Mouse (Mus musculus) spleen, postnatal 14 days (tissue): ENCODE measurements around the gene Pdcd6ip.
"Not testable (repeated sequence)": the region's sequence is repeated elsewhere in the genome, so short reads cannot be mapped to it uniquely, and the experiment has no call there.

Source experiments
- DNase-seq, 2 experiments: peaks; one replicate each; pipeline ENCODE4 v3.0.0; 2021 to 2022; ENCODE audit warnings: low spot score in 2 of 2

Gene Pdcd6ip

GRCm38 (mm10) chr9:113701441-113702160 is 6.5 kb downstream of the Pdcd6ip start:
- no peak for DNase-seq

DNA sequence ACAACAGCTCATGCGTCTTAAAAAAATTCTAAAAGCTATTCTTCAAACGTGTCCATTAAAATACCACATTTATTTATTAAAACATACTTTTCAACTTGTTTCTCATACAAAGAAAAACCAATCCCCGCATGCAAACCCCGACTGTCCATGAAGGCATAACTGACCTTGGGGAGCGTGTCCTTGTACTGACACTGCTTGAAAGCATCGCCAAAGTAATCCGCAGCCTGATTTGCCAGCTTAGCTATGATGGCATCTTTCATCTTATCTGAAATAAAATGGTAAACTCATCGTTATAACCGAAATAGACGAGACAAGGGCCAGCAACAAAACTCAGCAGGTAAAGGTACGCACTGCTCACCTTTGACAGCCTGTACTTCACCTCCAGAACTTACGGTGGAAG is 20.6 kb downstream of the Pdcd6ip start:
- DNase-seq: no peak

DNA sequence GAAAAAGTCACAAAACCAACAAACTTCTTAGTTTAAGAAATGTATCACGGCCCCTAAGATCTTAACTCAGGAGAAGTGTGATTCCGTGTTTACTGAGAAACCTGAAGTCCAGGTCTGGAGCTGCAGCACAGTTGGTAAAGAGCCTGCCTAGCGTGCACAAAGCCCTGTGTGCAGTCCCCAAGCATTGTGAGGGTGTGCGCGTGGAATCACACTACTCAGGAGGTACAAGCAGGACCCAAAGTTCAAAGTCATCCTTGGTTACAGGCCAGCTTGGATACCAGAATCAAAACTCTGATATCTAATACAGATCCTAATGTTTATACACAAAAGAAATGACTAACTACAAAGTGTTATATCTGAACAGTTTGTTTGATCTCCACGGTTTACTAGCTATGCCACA is 34.3 kb downstream of the Pdcd6ip start:
- no peak for DNase-seq

- no peak for DNase-seq
Observed at GRCm38 (mm10) chr9:113672352-113672751, 35.7 kb downstream of the Pdcd6ip start.

- no peak for DNase-seq
Observed at GRCm38 (mm10) chr9:113670857-113671106, 37.3 kb downstream of the Pdcd6ip start.

DNA sequence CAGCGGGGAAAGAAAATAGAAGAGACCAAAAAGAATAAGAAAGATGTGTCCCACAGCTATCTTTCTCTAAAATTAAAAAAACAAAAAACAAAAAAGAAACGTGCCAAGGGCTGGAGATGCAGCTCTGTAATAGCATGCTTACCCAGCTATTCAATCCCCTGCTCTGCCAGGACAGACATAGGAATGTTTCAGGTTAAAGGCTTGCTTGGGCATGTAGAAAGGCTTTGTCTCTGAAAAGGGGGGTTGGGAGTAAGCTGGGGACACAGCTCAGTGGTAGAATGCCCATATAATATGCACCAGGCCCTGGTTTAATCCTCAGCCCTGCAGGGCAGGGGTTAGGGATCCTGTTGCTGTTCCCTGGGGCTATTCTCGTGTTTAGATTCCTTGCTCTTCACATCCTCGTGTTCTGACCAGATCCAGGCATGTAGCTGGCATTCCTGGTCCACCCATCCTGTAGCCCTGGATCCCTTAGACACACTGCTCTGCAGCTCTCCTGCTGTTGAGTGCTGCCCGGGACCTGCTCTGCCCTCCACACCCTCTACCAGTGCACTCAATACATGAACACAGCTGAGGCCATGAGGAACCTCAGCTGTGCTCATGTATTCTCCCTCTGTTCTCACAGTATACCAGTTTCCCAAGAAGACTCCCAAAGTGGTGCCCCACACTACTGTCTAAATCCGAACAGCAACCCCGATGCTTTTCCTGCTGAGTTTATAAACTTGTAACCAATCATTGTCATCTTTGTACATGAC is 37.8 kb downstream of the Pdcd6ip start:
- no peak for DNase-seq

- DNase-seq: no peak
Observed at GRCm38 (mm10) chr9:113663476-113663875, 44.6 kb downstream of the Pdcd6ip start.

DNA sequence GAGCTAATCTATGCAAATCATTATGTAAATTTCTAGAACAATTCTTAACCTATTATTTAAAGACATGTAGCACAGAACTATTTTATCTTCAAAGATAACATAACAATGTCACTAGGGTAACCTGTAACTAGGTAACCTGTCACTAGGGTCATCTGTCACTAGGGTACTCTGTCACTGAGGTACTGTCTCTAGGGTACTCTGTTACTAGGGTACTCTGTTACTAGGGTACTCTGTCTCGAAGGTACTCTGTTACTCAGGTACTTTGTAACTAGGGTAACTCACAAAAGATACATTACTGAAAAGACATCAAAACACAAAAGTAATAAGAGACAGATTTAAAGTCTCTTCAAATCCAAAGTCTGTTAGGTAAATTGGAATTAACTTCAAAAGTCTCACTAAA is 50.2 kb downstream of the Pdcd6ip start:
- no peak for DNase-seq

DNA sequence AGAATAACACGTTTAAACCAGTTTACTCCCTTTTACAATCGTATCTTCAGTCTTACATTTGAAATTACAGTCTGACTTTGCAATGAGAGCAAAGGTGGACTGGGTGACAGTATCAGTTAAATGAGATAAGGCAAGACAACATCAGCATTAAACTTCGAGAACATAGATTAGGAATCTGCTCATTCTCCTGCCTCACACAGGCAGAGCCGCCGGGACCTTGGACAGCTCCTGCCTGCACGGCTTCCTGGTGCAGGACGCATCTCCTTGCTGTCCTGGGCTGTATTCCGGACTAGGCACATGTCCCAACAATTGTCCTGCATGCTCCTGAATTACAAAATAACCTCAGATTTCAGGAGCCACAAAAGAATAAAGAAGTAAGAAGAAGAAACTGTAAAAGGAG is 54.5 kb downstream of the Pdcd6ip start:
- no peak for DNase-seq

DNA sequence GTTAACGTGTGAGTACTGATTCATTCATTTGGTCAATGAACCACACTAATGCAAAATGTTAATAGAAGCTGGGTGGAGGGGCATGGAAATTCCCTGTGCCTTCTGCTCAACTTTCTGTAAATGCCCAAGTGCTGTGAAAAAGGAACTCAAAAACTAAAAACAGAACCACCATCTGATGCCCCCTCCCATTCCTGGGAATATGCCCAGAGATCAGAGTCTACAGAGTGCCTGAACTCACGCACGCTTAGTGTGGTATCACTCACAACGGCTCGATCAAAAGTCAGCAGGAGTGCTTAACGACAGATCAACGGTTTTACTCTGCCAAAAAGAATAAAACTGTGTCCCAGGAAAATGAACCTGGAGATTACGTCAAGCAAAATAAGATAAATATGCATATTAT is 57.3 kb downstream of the Pdcd6ip start:
- no peak for DNase-seq

DNA sequence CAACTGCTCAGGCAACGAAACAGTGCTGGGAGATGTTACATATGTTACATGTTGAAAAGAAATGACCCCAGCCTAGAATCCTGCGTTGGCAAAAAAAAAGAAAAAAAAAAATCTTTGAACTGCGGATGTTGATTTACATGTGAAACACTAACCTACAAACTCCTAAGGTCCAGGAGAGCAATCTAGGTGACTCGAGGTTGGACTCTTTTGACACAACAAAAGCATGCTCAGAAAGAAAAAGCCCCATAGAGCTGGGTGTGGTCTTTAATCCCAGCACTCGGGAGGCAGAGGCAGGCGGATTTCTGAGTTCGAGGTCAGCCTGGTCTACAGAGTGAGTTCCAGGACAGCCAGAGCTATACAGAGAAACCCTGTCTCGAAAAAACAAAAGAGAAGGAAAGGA is 58.8 kb downstream of the Pdcd6ip start:
- DNase-seq: not testable (repeated sequence)

- no peak for DNase-seq
Observed at GRCm38 (mm10) chr9:113645837-113646169, 62.3 kb downstream of the Pdcd6ip start.

- peak in 1 of 2 experiments; percentile 20 for DNase-seq
Observed at GRCm38 (mm10) chr9:113645153-113645836, 62.8 kb downstream of the Pdcd6ip start.

- no peak for DNase-seq
Observed at GRCm38 (mm10) chr9:113644701-113645100, 63.4 kb downstream of the Pdcd6ip start.

GRCm38 (mm10) chr9:113644076-113644475 is 64.0 kb downstream of the Pdcd6ip start:
- no peak for DNase-seq

DNA sequence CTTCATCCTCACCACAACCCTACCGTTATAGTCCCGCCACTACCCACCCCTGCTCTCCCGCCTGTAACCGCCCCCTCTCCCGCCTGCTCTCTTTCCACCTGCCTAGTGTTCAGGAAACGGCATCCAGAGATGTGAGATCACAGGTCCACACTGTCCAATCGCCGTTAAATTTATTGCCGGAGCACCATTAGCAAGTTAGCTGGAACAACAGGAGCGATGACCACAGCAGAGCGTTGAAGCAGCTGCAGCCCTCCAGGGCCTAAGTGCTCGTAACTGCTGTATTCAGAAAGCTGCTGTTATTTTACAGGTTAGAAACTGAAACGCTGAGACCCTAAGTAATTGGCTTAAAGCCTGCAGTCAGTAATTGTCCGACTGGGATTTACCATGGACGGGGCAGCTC is 64.4 kb downstream of the Pdcd6ip start:
- DNase-seq: no peak

DNA sequence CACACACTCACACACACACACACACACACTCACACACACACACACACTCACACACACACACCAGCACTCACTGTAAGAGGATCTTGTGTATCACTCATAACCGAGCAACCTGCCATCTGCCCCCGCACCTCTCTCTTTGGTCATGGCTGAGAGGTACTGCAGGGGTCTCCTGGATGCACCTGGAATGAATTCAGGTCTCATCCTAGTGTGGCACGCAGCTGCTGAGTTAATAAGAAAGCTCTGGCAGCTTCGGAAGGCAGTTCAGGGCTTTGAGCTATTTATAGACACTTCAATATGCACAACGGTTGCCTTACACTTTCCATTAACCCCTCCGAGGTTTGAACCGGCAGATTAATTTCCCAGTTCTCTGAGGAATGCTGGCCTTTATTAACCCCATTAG is 73.1 kb downstream of the Pdcd6ip start:
- DNase-seq: no peak

- DNase-seq: no peak
Observed at GRCm38 (mm10) chr9:113633168-113633744, 74.8 kb downstream of the Pdcd6ip start.

GRCm38 (mm10) chr9:113632350-113633043 is 75.6 kb downstream of the Pdcd6ip start:
- DNase-seq: no peak

GRCm38 (mm10) chr9:113629632-113630031 is 78.4 kb downstream of the Pdcd6ip start:
- DNase-seq: no peak

DNA sequence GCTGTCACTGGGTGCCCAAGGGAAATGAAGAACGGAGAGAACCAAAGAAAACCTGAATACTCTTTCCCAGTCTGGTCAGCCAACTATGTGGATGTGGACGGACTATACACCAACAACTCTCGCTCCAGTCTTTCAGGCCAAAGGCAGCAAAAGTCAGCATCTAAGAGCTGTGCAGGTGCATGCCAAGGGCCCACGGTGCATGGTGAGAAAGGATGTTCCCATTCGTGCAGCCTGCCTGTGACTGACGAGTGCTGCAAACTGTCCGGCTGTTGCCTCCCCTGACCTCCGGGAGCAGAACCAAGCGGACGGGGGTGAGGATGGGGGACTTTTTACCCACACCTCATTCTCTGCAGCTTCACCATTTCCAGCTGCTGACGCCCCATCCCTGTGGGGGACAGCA is 78.9 kb downstream of the Pdcd6ip start:
- no peak for DNase-seq

DNA sequence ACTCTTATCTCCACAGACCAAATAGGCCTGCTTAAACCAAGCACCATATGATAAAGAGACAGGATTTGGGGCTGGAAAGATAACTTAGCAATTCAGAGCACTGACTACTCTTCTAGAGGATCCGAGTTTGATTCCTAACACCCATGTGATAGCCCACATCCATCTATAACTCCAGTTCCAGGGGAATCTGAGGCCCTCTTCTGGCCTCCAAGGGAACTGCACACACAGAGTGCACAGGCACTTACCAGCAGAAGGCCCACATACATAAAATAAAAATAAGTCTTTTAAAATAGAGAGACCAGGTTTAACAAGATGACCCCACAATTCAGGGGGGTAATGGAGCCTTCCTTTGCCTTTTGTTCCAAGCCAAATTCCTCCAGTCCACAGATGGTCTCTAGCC is 79.3 kb downstream of the Pdcd6ip start:
- no peak for DNase-seq
